Mouse (Mus musculus): ENCODE measurements around the gene Tnfrsf13b. TPM values are rescaled to one million over a fixed set of nuclear protein-coding genes. Genes with fewer than 3 reads are reported as not detected.
"Not testable (repeated sequence)": the region's sequence is repeated elsewhere in the genome, so short reads cannot be mapped to it uniquely, and the experiment has no call there.

Gene Tnfrsf13b
- polyA plus RNA-seq, 1 experiment from 2014 or later = 1.8 TPM

DNA sequence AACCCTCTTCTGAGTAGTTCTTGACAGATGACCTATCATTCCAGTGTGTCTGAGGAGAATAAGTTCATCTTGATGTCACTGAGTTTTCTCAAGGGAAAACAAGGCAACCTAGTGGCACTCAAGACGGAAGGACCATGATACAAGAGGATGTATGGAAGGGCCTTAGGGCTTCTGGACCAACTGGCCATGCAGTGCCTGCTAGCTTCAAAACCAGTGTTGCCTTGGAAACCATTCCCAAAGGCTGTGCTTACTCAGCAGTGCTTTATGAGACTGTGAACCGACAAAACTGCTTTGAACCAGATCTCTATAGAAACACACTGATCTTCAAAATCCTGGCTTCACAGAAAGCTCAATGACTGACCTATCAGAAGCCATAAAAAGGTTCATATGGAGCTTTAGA is 64.2 kb downstream of the Tnfrsf13b start:
- Histone ChIP-seq H3K4me1 (ENCODE audit: control insufficient read depth, insufficient read depth, low read length) (no peaks in the 10 kb centered on the region), H3K9ac (replicated peaks; ENCODE audit: low read depth, low read length) (no peak overlapping the region), H3K27ac (ENCODE audit: low read length) (no peak overlapping the region), H3K36me3 (ENCODE audit: control insufficient read depth, insufficient read depth, low read length) (no peaks in the 10 kb centered on the region), H3K27me3 (ENCODE audit: control insufficient read depth, insufficient read depth, low read length) (no peaks in the 10 kb centered on the region), H3K9me3 (ENCODE audit: control insufficient read depth, low read depth, low read length) (no peaks in the 10 kb centered on the region), H3K4me2 (replicated peaks; ENCODE audit: low read depth, low read length) (no peak overlapping the region), H3K4me3 (ENCODE audit: low read depth, low read length) (no peak overlapping the region)
- WGBS = 61% methylated on average over 2 of the region's 2 CpGs
- no peak for ATAC-seq (ENCODE audit: insufficient number of reproducible peaks, insufficient read depth, low FRiP score, low read depth)

DNA sequence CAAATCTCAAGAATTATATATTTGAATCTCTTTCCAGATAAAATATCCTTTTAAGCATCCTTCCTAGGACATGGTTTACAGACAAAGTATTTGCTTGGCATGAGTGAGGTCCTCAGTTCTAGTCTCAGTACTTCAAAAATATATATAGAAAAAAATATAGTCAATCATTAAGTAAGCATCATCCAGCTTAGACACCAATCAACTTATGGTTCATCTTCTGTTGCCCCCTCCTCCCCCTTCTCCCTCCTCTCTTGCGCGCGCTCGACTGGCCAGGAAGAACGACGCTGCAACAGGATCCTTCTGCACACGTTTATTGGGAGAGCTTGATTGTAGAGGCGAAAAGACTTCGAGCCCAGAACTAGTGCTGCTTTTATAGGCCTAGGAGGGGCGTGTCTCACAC is 65.6 kb downstream of the Tnfrsf13b start:
- not testable (repeated sequence) for H3K9ac ChIP-seq (replicated peaks; ENCODE audit: low read depth, low read length); H3K4me3 ChIP-seq (ENCODE audit: low read depth, low read length); H3K4me1 ChIP-seq (ENCODE audit: control insufficient read depth, insufficient read depth, low read length); H3K27ac ChIP-seq (ENCODE audit: low read length); H3K36me3 ChIP-seq (ENCODE audit: control insufficient read depth, insufficient read depth, low read length); H3K27me3 ChIP-seq (ENCODE audit: control insufficient read depth, insufficient read depth, low read length); ATAC-seq (ENCODE audit: insufficient number of reproducible peaks, insufficient read depth, low FRiP score, low read depth); H3K4me2 ChIP-seq (replicated peaks; ENCODE audit: low read depth, low read length); H3K9me3 ChIP-seq (ENCODE audit: control insufficient read depth, low read depth, low read length)
- 89% methylated on average over 7 of the region's 10 CpGs for WGBS

DNA sequence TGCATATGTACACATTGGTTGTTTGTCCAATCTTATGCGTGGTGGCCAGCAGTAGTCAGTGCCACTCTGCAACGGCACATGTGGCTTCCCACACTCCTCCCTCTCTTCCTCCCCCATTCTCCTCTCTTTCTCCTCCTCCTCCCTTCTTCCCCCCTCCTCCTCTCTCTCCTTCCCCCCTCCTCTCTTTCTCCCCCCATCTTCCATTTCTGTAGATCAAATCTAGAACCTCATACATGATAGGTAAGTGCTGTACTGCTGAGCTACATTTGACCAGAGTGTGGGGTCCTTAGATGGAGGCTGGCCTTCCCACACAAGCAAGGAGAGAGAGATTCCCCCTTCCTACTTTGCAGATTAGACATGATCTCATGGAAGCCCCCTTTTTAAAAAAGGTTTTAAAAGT is 66.2 kb downstream of the Tnfrsf13b start:
- no peaks in the 10 kb centered on the region for H3K27me3 ChIP-seq (ENCODE audit: control insufficient read depth, insufficient read depth, low read length)
- H3K9me3 ChIP-seq (ENCODE audit: control insufficient read depth, low read depth, low read length) = no peaks in the 10 kb centered on the region
- no peak overlapping the region for H3K27ac ChIP-seq (ENCODE audit: low read length)
- H3K4me1 ChIP-seq (ENCODE audit: control insufficient read depth, insufficient read depth, low read length) = peaks cover 3% of the 10 kb centered on the region; the same call in 1 of the 2 replicates
- ATAC-seq (ENCODE audit: insufficient number of reproducible peaks, insufficient read depth, low FRiP score, low read depth) = no peak
- H3K4me3 ChIP-seq (ENCODE audit: low read depth, low read length) = no peak overlapping the region
- 93% methylated on average over 2 of the region's 2 CpGs for WGBS
- H3K36me3 ChIP-seq (ENCODE audit: control insufficient read depth, insufficient read depth, low read length) = no peaks in the 10 kb centered on the region
- no peak overlapping the region for H3K9ac ChIP-seq (replicated peaks; ENCODE audit: low read depth, low read length)
- no peak overlapping the region for H3K4me2 ChIP-seq (replicated peaks; ENCODE audit: low read depth, low read length)

DNA sequence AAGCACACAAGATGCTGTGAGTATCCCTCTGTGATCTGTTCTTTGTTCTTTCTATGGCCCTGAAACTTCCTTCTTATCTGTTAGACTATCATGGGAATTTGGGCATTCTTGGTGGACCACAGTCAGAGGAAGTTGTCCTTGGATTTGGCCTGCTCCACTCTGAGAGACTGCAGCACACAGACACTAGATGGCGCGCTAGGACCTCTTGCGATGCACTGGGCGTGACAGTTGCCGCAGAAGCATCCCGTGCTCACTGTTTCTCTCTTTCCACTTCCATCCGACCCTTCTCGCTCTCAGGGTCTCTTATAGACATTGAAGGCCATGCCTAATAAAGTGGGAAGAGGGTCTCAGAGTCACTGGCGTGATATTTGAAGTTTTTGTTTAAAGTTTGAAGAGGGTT is 66.8 kb downstream of the Tnfrsf13b start:
- no peak overlapping the region for H3K4me3 ChIP-seq (ENCODE audit: low read depth, low read length)
- H3K36me3 ChIP-seq (ENCODE audit: control insufficient read depth, insufficient read depth, low read length) = no peaks in the 10 kb centered on the region
- H3K9me3 ChIP-seq (ENCODE audit: control insufficient read depth, low read depth, low read length) = no peaks in the 10 kb centered on the region
- H3K27me3 ChIP-seq (ENCODE audit: control insufficient read depth, insufficient read depth, low read length) = no peaks in the 10 kb centered on the region
- WGBS = 9% methylated on average over 9 of the region's 9 CpGs
- H3K9ac ChIP-seq (replicated peaks; ENCODE audit: low read depth, low read length) = no peak overlapping the region
- ATAC-seq (ENCODE audit: insufficient number of reproducible peaks, insufficient read depth, low FRiP score, low read depth) = no peak
- H3K4me2 ChIP-seq (replicated peaks; ENCODE audit: low read depth, low read length) = no peak overlapping the region
- no peak overlapping the region for H3K27ac ChIP-seq (ENCODE audit: low read length)
- peaks cover 3% of the 10 kb centered on the region; the same call in 1 of the 2 replicates for H3K4me1 ChIP-seq (ENCODE audit: control insufficient read depth, insufficient read depth, low read length)

DNA sequence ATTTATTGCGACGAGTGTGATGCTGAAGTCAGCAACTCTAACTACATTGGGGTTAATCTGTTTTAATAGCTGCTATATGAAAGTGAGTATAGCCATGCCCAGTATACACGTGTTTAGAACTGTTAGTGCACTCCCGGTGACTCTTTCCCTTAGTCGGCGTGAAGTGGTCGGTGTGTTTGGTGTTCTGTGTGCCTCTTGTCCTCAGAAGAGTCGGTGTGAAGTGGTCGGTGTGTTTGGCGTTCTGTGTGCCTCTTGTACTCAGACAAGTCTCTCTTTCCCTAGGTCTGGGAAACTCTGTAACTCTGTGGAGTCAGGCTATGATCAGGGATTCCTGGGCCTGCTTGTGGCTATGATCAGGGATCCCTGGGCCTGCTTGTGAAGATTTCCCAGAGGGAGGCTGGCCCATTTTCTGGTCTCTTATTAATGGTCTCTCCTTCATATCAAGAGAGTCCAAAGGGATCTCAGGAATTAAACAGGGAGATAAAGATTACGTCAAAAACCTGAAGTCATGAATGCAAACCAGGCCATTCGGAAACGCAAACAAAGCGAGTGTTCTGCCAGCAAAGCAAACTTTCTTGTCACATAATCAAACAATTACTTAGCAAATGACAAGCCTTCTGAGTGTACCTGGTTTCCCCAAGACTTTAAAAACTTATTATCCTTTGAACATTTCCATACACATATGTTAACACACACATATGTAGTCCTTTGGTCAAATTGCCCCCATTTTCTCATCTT is 70.2 kb downstream of the Tnfrsf13b start:
- Histone ChIP-seq H3K9ac (replicated peaks; ENCODE audit: low read depth, low read length) (no peak overlapping the region), H3K36me3 (ENCODE audit: control insufficient read depth, insufficient read depth, low read length) (no peaks in the 10 kb centered on the region), H3K27me3 (ENCODE audit: control insufficient read depth, insufficient read depth, low read length) (no peaks in the 10 kb centered on the region), H3K9me3 (ENCODE audit: control insufficient read depth, low read depth, low read length) (no peaks in the 10 kb centered on the region), H3K4me3 (ENCODE audit: low read depth, low read length) (no peak overlapping the region), H3K27ac (ENCODE audit: low read length) (no peak overlapping the region), H3K4me2 (replicated peaks; ENCODE audit: low read depth, low read length) (no peak overlapping the region), H3K4me1 (ENCODE audit: control insufficient read depth, insufficient read depth, low read length) (peaks cover 3% of the 10 kb centered on the region; the same call in 1 of the 2 replicates)
- ATAC-seq (ENCODE audit: insufficient number of reproducible peaks, insufficient read depth, low FRiP score, low read depth) = no peak
- 70% methylated on average over 14 of the region's 14 CpGs for WGBS

DNA sequence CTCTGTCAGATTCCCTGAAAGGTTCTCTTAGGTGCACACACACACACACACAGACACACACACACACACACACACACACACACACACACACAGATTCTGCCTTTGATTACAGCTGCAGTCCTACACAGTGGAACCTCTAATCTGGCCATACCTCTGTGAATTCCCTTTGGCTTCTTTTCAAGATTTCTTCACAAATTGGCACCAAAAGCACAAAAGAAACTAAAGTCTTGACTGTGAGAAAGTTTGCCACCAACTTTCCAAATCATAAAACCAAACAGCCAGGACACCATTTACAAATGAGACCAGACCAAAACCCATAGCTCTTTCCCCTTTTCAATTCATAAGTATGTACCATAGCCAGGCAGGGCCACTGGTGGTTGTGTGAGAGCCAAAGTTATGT is 71.4 kb downstream of the Tnfrsf13b start:
- no peak for ATAC-seq (ENCODE audit: insufficient number of reproducible peaks, insufficient read depth, low FRiP score, low read depth)
- H3K36me3 ChIP-seq (ENCODE audit: control insufficient read depth, insufficient read depth, low read length) = no peaks in the 10 kb centered on the region
- no peak overlapping the region for H3K9ac ChIP-seq (replicated peaks; ENCODE audit: low read depth, low read length)
- peaks cover 3% of the 10 kb centered on the region; the same call in 1 of the 2 replicates for H3K4me1 ChIP-seq (ENCODE audit: control insufficient read depth, insufficient read depth, low read length)
- H3K4me3 ChIP-seq (ENCODE audit: low read depth, low read length) = no peak overlapping the region
- H3K4me2 ChIP-seq (replicated peaks; ENCODE audit: low read depth, low read length) = no peak overlapping the region
- H3K9me3 ChIP-seq (ENCODE audit: control insufficient read depth, low read depth, low read length) = no peaks in the 10 kb centered on the region
- H3K27ac ChIP-seq (ENCODE audit: low read length) = no peak overlapping the region
- H3K27me3 ChIP-seq (ENCODE audit: control insufficient read depth, insufficient read depth, low read length) = no peaks in the 10 kb centered on the region

Other genes starting within 250 kb of the Tnfrsf13b start
- gene Tmem11, start 247.5 kb upstream of the Tnfrsf13b start, polyA plus RNA-seq (2014; fragmentation: Nextera tagmentation; extraction: Ambion mirVana) = 65.0 and 74.9 TPM in 2 replicates
- 14.7 and 16.7 TPM in 2 replicates for gene Natd1, start 212.0 kb upstream of the Tnfrsf13b start, polyA plus RNA-seq (2014; fragmentation: Nextera tagmentation; extraction: Ambion mirVana)
- gene Map2k3, start 194.7 kb upstream of the Tnfrsf13b start, polyA plus RNA-seq (2014; fragmentation: Nextera tagmentation; extraction: Ambion mirVana) = 79.7 and 80.0 TPM in 2 replicates
- gene Kcnj12, start 104.2 kb upstream of the Tnfrsf13b start, polyA plus RNA-seq (2014; fragmentation: Nextera tagmentation; extraction: Ambion mirVana) = 0.77 and 1.5 TPM in 2 replicates
- gene Usp22, start 48.3 kb downstream of the Tnfrsf13b start, polyA plus RNA-seq (2014; fragmentation: Nextera tagmentation; extraction: Ambion mirVana) = 161 and 164 TPM in 2 replicates
- gene Aldh3a1, start 80.8 kb downstream of the Tnfrsf13b start, polyA plus RNA-seq (2014; fragmentation: Nextera tagmentation; extraction: Ambion mirVana) = not detected in 2 replicates
- 47.5 and 53.0 TPM in 2 replicates for gene Aldh3a2, start 140.7 kb downstream of the Tnfrsf13b start, polyA plus RNA-seq (2014; fragmentation: Nextera tagmentation; extraction: Ambion mirVana)
- not detected in 2 replicates for gene Slc47a2, start 216.1 kb downstream of the Tnfrsf13b start, polyA plus RNA-seq (2014; fragmentation: Nextera tagmentation; extraction: Ambion mirVana)